Mouse (Mus musculus) kidney, postnatal 4 days (tissue): ENCODE measurements around the gene Bdkrb1.

Experiments
- DNase-seq, 2 experiments: peaks; one replicate each; pipeline ENCODE4 v3.0.0; 2021; ENCODE audit warnings: mixed read lengths in 2 of 2

Bdkrb1 gene

DNA sequence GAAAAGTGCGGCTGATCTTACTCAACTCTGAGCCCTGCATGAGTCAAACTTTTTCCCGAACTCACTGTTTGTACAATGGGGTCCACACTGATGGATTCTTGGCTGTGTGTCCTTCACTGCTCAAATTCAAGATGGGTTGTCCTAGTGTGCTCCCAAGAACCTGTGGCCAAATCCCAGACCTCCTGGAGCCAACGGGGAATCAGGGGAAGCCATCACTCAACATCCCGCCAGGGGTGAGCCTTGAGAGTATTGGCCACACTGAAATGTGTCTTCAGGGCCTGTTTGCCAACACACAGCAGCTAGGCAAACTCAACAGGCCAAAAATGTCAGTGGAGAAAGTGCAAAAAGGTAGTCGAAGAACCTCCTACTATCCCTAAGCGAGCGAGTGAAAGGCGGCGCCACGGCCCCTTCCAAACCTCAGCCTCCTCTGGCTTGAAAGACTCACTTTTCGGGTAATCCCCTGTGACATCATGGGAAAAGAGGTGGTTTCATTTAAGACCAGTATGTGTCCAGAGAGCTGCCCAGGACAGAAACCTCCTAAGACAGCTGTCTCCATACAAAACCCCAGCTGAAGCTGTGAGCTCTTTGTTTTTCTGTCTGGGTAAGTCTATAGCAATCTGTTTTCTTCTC, at the start of gene Bdkrb1:
Gene Bdkrb1 (plus strand): TSS at position 505 of the 630 bp plus-strand sequence.
- DNase-seq = no peak

DNA sequence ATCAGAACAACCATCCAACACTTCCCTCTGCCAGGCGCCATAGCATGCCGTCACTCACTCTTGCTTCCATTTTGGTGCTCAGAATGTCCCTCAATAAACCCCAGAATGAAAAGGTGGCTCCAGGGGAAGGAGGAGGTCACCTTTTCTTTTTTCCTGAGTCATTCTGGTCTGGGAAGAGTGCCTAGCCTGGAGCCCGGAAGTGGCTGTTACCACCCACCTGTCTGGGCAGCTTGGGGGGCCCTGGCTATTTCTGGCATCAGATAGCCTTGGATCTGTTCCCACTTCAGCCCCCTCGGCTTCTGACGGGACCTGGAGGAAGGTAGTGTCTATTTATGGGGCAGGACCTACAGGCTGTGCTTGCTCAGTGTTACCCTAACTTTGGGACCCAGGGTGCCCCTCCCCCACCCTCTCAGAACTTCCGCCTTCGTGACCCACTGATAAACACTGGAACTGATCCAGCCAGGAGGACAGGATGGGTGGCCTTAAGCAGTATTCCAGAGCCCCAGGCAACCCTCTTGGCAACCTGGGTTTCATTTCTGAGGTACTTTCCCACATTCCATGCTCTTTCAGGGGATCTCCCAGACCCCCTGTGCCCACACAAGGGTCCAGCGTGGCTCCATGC, 48.6 kb upstream of the Bdkrb1 start:
- peak in 1 of 2 experiments; percentile 29 for DNase-seq

DNA sequence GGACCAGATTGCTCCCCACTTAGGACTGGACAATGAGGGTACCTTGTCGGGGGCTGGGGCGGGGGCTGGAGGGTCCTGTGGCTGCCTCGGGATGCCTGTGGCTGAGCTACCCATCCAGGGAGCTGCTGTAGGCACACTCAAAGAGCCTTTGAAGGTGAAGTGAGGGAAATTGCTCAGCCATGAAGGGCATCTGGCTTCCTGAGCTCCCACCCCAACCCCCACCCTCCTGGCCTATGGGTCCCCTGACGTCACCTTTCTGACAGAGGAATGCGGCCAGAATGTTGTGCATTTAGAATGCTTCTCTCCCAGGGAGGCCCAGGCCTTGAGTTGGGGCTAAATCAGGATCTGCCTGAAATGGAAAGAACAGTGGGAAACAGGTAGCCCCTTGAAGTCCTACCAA, 47.7 kb upstream of the Bdkrb1 start:
- peak; percentile 28 to 56 for DNase-seq

DNA sequence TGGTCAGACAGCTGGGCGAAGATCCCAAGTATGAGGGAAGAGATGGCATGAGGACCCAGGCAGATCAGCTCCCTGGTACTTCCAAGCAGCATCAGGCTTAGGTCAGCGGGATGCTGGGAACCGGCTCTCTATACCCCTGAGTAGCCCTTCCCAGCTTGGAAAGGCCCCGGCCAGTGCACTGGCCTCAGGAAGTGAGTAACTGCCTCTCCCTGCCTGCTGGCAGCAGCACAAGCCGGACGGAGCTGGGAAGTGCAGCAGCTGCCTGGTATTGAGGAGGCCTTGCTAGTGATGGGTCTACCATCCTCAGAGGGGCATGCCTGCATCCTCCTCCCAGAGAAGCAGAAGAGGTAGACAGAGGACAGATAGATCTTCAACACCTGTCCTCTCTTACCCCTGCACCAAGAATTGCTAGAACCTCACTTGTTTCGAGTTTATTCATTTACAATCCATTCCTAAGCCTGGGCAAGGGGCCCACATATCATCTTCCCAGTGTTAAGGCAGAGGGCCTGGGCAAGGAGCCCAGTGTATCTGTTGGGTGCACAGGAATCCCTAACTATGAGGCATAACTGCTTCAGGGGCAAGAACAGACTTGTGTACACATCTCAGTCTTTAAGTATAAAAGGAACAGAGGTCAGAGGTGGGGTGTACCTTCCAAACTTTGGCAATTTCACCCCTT, 45.5 kb upstream of the Bdkrb1 start:
- DNase-seq = peak; percentile 57 to 67

DNA sequence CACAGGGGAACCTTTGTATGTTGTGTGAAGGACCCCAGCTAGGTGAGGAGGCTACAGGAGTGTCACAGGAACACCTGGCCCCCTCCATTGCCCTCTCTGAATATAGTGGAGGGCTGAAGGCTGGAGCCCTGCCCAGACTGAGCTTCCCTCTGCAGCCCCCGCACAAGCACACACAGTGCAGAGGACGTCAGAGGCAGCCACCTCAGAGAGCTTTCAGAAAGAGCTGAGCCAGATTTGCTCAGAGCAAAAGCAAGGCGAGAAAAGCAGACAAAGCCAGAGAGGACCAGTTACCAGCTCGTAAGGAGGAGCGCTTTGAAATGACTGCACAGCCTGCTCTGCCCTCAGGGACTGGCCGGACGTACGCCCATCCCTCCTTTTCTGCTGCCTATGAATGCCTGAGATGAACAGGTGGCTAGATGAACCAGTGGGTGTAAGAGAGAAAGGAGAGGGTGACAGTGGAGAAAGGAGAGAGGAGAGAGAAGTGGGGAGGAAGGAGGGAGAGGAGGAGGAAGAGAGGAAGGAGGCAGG, 41.8 kb upstream of the Bdkrb1 start:
- DNase-seq = no peak

DNA sequence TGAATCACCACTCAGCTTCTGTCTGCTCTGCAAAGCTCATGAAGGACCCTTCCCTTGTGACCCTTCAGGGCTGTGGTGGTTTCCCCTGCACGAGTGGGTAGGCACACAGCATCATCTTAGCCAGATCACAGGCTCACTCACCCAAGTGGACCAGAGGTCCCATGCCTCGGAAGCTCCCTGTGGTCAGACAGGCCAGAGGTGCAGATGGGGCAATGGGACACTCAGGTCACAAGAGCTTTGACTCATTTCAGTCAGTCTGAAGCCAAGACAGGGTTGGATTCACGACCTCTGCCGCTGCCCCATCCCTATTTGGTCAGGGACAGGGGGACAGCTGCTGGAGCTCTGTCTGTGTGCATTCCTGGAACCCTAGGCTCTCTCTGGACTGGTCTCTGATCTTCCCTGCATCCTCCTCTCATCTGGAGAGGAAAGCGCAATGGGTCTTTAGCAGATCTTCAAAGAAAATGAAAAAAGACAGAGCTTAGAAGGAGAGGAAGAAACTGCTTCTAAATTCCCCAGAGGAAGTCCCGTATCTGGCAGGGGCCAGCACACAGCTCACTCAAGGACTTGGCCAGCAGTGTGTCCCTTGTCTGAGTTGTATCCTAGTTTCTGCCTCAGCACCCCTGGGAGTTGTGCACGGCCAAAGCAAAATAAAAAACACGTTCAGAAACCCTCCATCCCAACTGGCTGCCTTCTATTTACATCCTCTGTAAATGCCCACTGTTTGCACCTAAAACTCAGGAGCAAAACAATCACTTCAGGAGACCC, 40.6 kb upstream of the Bdkrb1 start:
- no peak for DNase-seq

DNA sequence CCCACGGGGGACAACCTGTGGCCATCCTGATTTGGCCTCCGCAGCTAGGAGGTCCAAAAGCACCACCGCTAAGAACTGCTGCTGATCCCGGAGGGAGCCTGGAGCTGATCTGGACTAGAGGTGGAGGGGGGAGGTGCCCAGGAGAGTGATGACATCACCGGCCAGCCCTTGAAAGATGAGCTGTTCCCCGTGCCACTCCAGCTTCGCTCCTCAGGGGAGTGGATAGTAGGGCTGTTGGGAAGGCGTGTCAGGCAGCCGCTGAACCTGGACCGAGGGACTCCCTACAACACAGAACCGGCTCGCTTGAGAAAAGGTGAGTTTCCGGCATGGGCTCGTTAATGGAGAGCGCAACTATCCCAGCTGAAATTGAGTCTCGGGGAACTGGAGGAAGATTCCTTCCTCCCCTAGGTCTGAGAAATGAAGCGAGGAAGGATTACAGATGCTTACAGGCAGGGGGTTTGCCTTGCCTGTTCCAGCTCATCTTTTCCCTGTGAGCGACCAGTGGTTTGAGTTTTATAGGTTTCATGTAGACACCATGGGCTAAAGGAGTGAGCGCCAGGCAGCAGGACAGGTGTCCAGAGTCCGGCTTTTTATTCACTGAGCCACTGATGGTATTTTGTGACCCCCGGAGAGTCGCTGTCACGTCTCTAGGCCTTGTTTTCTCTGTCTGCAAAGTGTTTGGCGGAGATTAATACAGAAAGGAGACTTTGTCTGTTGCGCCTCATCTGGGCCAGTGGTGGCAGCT, 39.8 kb upstream of the Bdkrb1 start, which contains the start of gene Bdkrb2:
Gene Bdkrb2 (plus strand): TSS at position 291 of the 745 bp plus-strand sequence.
- DNase-seq = peak; percentile 59 to 69

DNA sequence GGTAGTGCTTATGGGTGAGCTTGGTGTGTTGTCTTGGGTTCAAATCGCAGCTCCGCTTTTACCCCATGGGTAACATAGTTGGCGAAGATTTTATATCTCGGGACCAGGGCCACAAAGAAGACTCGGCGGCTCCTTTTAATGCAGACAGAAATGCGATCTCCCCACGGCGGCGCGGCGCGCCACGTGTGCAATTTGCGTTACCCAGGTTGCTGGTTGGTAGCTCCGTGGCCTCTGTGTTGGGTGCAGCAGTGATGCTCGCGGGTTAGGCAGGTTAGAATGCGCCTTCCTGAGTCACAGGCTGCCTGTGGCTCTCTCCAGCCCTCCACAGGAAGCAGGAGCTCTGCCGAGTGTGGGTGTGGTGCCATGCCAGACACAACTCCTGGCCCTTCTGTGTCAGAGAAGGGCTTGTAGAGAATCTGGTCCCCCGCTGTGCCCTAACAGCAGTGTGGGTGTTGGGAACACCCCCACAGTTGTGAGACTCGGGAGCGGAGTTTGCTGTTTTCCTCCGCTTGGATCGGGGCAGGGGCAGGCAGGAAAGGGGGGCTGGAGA, 39.1 kb upstream of the Bdkrb1 start:
- DNase-seq = peak in 1 of 2 experiments; percentile 18

DNA sequence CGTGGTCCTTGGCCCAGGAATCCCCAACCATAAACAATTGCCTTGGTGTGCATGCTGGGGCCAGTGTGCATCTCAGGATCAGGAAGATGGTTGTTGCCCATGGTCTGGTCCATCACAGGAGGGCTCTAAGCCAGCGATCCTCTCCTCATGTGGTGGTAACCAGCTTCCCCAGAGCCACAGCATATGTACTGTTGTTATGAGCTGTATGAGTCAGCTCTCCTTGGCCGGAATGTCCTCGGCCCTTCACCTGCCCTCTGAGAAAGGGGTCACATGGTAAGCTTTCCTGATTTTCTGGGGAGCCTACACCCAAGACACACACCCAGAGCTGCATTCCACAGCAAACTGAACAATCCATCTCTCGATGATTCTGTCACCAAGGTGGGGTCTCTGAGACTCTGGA, 37.7 kb upstream of the Bdkrb1 start:
- DNase-seq = no peak

DNA sequence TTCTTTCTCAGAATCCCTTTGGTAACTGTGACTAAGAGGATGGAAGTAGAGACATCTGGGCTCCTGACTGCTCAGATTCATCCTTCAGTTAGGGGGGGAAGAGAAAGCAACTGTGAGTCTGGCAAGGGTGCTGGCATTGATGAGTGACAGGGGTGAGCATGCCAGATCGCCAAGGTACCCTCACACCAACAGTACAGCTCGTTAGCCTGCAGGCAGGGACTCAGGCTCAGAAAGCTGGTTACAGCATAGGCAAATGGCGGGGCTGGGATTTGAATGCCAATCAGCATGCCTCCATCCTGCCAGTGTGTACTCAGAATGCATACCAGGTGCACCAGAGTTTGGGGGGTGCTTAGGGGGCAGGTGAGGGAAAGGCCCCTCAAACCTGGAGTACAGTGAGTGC, 31.0 kb upstream of the Bdkrb1 start:
- no peak for DNase-seq

DNA sequence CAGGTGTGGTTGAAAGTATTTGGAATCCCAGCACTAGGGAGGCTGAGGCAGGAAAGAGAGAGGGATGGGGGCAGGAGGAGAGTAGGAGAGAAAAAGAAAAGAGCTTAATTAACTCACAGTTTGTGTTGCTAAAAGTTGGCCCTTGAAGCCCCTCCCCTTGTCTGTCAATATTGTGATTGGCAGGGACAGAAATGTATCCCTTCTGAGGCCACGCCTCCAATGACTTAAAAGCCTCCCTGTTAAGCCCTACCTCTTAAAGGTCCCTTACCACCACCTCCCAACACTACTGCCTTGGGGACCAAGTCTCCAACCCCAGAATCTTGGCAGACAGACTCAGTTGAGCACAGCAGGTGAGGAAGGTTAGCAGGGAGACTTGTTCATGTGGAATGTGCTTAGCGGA, 30.3 kb upstream of the Bdkrb1 start:
- DNase-seq = no peak

DNA sequence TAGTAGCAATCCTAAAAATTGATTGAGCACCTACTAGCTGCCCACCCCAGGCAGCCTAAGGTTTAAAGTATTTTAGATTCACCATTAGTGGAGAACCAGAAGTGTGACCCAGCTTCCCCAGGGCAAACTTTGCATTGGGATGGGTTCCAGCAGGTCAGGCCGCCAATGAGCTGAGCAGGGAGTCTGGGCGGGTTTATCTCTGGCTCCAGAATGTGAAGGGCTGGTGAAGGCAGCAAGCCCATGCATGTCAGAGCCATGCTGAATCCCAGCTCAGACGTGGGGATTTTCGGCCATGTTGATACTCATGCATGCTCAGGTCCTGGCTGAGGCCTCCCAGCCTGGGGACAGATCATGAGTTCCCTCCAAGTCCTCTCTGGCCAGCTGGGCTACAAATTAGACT, 28.5 kb upstream of the Bdkrb1 start:
- no peak for DNase-seq

DNA sequence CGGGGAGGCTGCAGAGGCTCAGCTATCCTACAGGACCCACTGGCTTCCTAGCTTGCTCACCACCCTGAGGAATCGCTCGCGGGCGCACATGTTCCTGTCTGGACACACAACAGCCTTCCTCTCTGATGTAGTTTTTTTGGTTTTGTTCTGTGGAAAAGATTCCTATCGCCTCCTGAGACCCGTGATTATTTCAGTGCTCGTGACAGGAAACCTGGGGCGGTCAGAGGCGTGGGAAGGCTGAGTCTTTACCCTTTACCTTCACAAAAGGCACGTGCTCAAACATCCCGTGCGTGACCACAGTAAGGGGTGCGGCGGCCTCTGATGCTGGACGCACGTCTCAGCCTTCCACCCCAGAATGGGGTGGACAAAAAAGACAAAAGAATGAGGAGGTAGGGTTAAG, 22.4 kb upstream of the Bdkrb1 start:
- no peak for DNase-seq

DNA sequence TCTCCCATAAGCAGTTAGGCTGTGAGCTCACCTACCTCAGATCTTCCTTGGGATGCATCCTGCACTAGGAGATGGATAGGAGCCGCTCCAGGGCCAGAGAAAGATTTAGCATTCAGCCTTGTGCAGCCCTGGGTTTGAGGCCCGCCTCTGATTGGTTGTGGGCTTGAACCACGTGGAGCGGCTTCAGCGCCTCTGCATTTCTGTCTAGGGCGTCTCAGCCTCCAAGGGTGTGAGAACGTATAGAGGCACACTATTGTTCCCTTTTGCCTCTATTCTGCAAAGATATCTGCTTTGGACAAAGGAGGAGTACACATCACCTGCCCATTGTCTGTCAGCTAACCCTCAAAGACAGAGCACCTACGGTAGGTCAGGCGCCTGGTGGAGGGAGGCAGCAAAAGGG, 20.4 kb upstream of the Bdkrb1 start:
- DNase-seq = no peak

DNA sequence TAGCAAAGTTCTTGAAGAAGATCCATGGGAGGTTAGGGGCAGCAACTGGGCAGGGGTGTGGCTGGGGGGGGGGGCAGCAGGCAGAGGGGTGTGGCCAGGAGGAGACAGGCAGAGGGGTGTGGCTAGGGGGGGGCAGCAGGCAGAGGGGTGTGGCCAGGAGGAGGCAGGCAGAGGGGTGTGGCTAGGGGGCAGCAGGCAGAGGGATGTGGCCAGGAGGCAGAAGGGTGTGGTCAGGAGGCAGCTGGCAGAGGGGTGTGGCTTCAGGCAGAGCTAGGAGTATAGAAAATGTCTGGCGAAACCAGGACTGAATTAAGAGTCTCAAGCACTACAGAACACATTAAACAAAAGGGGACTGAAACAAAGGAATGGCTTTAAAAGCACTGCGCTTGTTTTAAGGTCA, 19.4 kb upstream of the Bdkrb1 start:
- DNase-seq = peak; percentile 30 to 52

DNA sequence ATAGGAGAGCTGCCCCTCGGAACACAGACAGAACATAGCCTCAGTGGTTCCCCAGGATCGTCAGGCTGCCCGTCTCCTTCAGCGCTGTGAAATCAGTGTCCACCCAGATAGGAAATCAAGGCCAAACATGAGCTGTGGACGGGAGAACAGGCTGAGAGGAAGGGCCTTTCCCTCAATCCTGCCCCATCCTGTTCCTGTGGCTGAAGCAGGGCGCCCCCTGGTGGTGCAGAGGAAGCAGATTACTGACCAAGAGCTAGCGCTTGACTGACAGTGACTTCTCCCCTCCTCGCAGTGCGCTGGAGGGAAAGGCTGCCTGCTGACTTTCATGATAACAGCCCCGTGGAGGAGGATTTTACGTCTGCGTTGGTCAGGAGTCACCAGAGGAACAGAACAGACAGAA, 18.0 kb upstream of the Bdkrb1 start:
- peak; percentile 86 to 90 for DNase-seq

DNA sequence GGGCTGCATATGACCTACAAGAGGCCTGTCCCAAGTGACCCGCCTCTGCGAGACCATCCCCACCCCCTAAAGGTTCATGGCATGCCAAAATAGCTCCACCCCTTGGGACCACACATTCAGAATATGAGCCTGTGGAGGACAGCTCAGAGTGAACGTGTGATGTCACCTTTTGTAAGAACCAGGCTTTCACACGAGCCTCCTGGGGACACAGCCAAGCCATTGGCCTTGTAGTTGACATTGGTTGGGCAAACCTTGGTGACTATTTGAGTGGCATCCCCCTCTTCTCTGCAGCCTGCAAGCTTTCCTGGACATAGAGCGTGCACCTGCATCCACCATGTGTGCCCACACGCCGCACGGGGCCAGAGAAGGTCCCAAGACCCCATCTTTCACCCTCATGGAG, 15.4 kb upstream of the Bdkrb1 start:
- DNase-seq = no peak

DNA sequence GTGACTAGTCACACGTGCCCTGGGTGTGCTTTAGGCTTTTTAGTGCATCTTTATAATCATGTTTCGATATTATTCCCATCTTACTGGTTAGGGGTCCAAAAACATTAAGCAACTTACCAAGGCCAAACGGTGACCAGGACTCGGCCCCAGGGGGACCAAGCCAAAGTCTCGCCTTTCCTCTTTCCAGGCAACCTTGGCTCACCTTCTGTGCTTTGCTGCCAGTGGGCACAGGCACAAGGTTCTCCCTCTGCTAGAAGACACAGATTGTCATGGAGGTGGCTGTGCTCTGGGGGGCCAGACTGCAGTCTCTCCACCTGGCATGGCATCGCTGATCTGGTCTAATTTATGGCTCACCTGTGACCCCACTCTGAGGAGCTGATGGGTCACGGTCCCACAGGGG, 12.1 kb upstream of the Bdkrb1 start:
- DNase-seq = no peak

DNA sequence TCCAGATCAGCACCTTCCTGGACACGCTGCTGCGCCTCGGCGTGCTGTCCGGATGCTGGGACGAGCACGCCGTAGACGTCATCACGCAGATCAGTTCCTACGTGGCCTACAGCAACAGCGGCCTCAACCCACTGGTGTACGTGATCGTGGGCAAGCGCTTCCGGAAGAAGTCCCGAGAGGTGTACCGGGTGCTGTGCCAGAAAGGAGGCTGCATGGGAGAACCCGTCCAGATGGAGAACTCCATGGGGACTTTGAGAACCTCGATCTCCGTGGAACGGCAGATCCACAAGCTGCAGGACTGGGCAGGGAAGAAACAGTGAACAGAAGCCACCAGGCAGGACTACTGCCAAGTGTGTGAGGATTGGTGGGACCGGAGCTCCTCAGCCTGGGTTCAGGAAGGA, 10.5 kb upstream of the Bdkrb1 start:
- no peak for DNase-seq

DNA sequence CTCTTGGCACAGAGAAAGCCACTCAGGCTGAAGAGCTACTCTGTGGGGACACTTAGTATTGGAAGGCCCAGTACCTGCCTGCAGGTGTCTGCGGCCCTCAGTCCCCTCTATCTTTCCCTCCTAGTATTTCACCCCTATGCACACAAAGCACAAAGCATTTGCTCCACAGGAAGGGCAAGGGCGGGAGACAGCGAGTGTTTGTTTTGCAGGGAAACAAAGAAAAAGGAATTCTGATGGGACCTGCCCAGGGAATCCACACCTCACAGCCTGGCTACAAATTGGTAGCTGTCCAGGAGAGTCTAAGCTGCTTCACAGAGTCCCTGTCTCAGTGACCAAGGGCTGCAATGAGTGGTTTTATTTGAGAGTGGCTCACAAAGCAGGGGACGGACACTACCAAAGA, 9.4 kb upstream of the Bdkrb1 start:
- DNase-seq = no peak

DNA sequence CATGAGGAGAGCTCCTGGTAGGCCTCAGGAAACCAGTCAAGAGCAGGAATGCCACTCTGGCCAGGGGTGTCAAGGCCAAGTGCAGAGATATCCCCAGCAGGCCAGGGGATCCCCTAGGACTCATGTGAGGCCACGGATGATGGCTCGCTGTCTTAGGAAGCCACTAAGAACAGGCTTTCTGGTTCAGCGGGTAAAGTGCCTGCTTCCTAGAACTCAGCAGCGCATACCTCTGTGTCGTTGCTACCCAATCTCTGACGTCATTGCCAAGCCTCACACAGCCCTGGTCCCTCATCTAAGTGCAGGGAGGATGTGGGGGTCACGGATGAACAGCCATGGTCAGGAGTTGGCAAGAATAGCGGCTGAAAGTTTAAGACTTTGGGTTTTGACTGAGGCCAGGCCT, 5.8 kb upstream of the Bdkrb1 start:
- no peak for DNase-seq

DNA sequence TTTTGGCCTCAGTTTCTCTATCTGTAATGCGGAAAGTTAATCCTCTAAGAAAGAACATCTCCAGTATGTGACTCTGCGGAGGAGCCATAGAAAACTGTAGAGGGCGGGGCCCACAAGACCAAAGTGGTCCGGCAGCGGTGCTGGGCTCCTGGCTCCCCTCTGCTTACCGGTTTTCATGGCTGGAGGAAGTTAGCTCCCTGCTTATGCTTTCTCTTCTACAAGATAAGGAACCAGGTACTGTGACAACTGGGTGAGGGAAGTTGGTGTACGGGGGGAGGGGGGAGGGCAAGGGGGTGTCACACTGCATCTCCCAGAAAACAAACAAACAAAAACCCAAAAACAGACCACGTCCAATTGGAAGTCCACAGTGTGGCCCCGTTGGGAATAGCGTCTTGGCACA, 4.4 kb upstream of the Bdkrb1 start:
- no peak for DNase-seq
